Mouse (Mus musculus) liver, postnatal 0 days (tissue): ENCODE measurements around the gene Cdkn2b. TPM values are rescaled to one million over a fixed set of nuclear protein-coding genes. Genes with fewer than 3 reads are reported as not detected.

Source experiments
- ATAC-seq: fragments of 200-750 bp; cut with Nextera tagmentation; 2 replicates; pipeline ENCODE4 v1.8.0; 2017; ENCODE audit warnings: mild to moderate bottlenecking, moderate library complexity
- DNase-seq: peaks from one replicate; pipeline ENCODE4 v3.0.0-alpha.2; 2016
- H3K27ac ChIP-seq: fragments of 300-500 bp; sonication (generic); 2 replicates; pipeline ENCODE4 v1.5.1; 2014; ENCODE audit warnings: antibody characterized with exemption, moderate library complexity, mild to moderate bottlenecking, low read depth
- H3K27me3 ChIP-seq: fragments of 300-500 bp; sonication (generic); 2 replicates; pipeline ENCODE4 v1.6.1; 2014; ENCODE audit warnings: low read length, control low read depth, mixed read lengths; ENCODE audit not compliant: insufficient read depth
- H3K36me3 ChIP-seq: fragments of 300-500 bp; sonication (generic); replicated peaks from 2 replicates; pipeline ENCODE4 v1.6.1; 2014; ENCODE audit warnings: mild to moderate bottlenecking, control low read depth, low read length, moderate library complexity, mixed read lengths; ENCODE audit not compliant: insufficient read depth
- H3K4me1 ChIP-seq: fragments of 300-500 bp; sonication (generic); 2 replicates; pipeline ENCODE4 v1.6.1; 2014; ENCODE audit warnings: antibody characterized with exemption, mild to moderate bottlenecking, control low read depth; ENCODE audit not compliant: insufficient read depth
- H3K4me2 ChIP-seq: fragments of 300-500 bp; sonication (generic); 2 replicates; pipeline ENCODE4 v1.6.1; 2014; ENCODE audit warnings: low read depth, mild to moderate bottlenecking, low read length, moderate library complexity, mixed read lengths
- H3K4me3 ChIP-seq: fragments of 300-500 bp; sonication (generic); 2 replicates; pipeline ENCODE4 v1.5.1; 2014; ENCODE audit warnings: low read depth, low read length
- H3K9ac ChIP-seq: fragments of 300-500 bp; sonication (generic); replicated peaks from 2 replicates; pipeline ENCODE4 v1.6.1; 2014; ENCODE audit warnings: mild to moderate bottlenecking, moderate library complexity
- H3K9me3 ChIP-seq: fragments of 300-500 bp; sonication (generic); 2 replicates; pipeline ENCODE4 v1.6.1; 2016; ENCODE audit warnings: mild to moderate bottlenecking, control low read depth, low read length, mixed read lengths
- CTCF ChIP-seq: sonication (generic); IDR thresholded peaks from 2 replicates; pipeline ENCODE4 v1.5.1; 2016; ENCODE audit warnings: antibody characterized with exemption, low read depth
- EP300 ChIP-seq: IDR thresholded peaks from 2 replicates; pipeline ENCODE4 v1.6.1; 2016; ENCODE audit warnings: antibody characterized with exemption, low read depth, mild to moderate bottlenecking
- WGBS: fragments of 180-500 bp; shearing (Covaris S2); extraction: QIAGEN DNeasy Blood & Tissue Kit; methylation state at CpG from one replicate; pipeline ENCODE4 v1.1.7; 2014; ENCODE audit not compliant: insufficient replicate concordance; 5-methylcytosine and 5-hydroxymethylcytosine counted together
- polyA plus RNA-seq: library from polyadenylated mRNA; unstranded; fragments of >200 nt; fragmentation: Nextera tagmentation; extraction: Ambion mirVana; gene quantifications from 2 replicates; pipeline ENCODE4 v1.2.1, GENCODE M21; 2015

Gene Cdkn2b
- polyA plus RNA-seq, 1 experiment from 2014 or later, result not detected

- H3K9me3 ChIP-seq, result no peaks in the 10 kb centered on the region
- no peak overlapping the region for H3K4me2 ChIP-seq
- H3K4me1 ChIP-seq, result no peaks in the 10 kb centered on the region
- TF ChIP-seq EP300 (no peak), CTCF (no peak)
- no peak overlapping the region for H3K4me3 ChIP-seq
- no peaks in the 10 kb centered on the region for H3K27me3 ChIP-seq
- no peak overlapping the region for H3K9ac ChIP-seq
- H3K27ac ChIP-seq, result no peak overlapping the region
- ATAC-seq, result no peak
- no peak for DNase-seq
- WGBS, result 60% methylated on average over 6 of the region's 6 CpGs
- H3K36me3 ChIP-seq, result no peaks in the 10 kb centered on the region
Observed at GRCm38 (mm10) chr4:89350938-89351451, 40.2 kb upstream of the Cdkn2b start.

- no peak overlapping the region for H3K27ac ChIP-seq
- DNase-seq (no peak), ATAC-seq (no peak)
- no peaks in the 10 kb centered on the region for H3K36me3 ChIP-seq
- no peak overlapping the region for H3K4me2 ChIP-seq
- no peak overlapping the region for H3K4me3 ChIP-seq
- H3K9ac ChIP-seq, result no peak overlapping the region
- H3K27me3 ChIP-seq, result no peaks in the 10 kb centered on the region
- no peaks in the 10 kb centered on the region for H3K4me1 ChIP-seq
- H3K9me3 ChIP-seq, result no peaks in the 10 kb centered on the region
- WGBS, result 59% methylated on average over 9 of the region's 9 CpGs
- TF ChIP-seq CTCF (no peak), EP300 (no peak)
Observed at GRCm38 (mm10) chr4:89350391-89350790, 39.6 kb upstream of the Cdkn2b start.

- Histone ChIP-seq H3K9me3 (no peaks in the 10 kb centered on the region), H3K36me3 (no peaks in the 10 kb centered on the region), H3K27me3 (no peaks in the 10 kb centered on the region), H3K9ac (no peak overlapping the region), H3K4me1 (no peaks in the 10 kb centered on the region), H3K4me2 (no peak overlapping the region), H3K4me3 (no peak overlapping the region), H3K27ac (no peak overlapping the region)
- ATAC-seq (no peak), DNase-seq (no peak)
- no peak for TF ChIP-seq EP300
- no peak for TF ChIP-seq CTCF
- 53% methylated on average over 5 of the region's 5 CpGs for WGBS
Observed at GRCm38 (mm10) chr4:89348842-89349241, 38.0 kb upstream of the Cdkn2b start.

GRCm38 (mm10) chr4:89313461-89313860 lies 2.6 kb upstream of the Cdkn2b start:
- Histone ChIP-seq H3K27me3 (peaks cover 25% of the 10 kb centered on the region), H3K9ac (no peak overlapping the region), H3K4me2 (no peak overlapping the region), H3K27ac (no peak overlapping the region), H3K4me3 (no peak overlapping the region), H3K9me3 (no peaks in the 10 kb centered on the region), H3K4me1 (peaks cover 6% of the 10 kb centered on the region), H3K36me3 (no peaks in the 10 kb centered on the region)
- ATAC-seq (no peak), DNase-seq (no peak)
- no peak for TF ChIP-seq CTCF
- no peak for TF ChIP-seq EP300
- 12% methylated on average over 13 of the region's 13 CpGs for WGBS

GRCm38 (mm10) chr4:89309996-89310395 lies 843 bp downstream of the Cdkn2b start:
- no peak overlapping the region for H3K9ac ChIP-seq
- WGBS, result 6% methylated on average over 11 of the region's 11 CpGs
- TF ChIP-seq CTCF, result no peak
- no peak for TF ChIP-seq EP300
- peaks cover 52% of the 10 kb centered on the region for H3K27me3 ChIP-seq
- ATAC-seq, result no peak
- H3K27ac ChIP-seq, result no peak overlapping the region
- no peaks in the 10 kb centered on the region for H3K9me3 ChIP-seq
- peaks cover 6% of the 10 kb centered on the region for H3K4me1 ChIP-seq
- no peaks in the 10 kb centered on the region for H3K36me3 ChIP-seq
- no peak for DNase-seq
- peak overlapping the region; percentile 59 for H3K4me3 ChIP-seq
- H3K4me2 ChIP-seq, result peak overlapping the region; percentile 95

- 9% methylated on average over 3 of the region's 3 CpGs for WGBS
- no peak overlapping the region for H3K4me3 ChIP-seq
- H3K4me1 ChIP-seq, result peaks cover 6% of the 10 kb centered on the region
- H3K27me3 ChIP-seq, result peaks cover 72% of the 10 kb centered on the region
- no peak overlapping the region for H3K27ac ChIP-seq
- no peak overlapping the region for H3K4me2 ChIP-seq
- ATAC-seq (no peak), DNase-seq (no peak)
- no peaks in the 10 kb centered on the region for H3K36me3 ChIP-seq
- TF ChIP-seq EP300 (no peak), CTCF (no peak)
- H3K9ac ChIP-seq, result no peak overlapping the region
- no peaks in the 10 kb centered on the region for H3K9me3 ChIP-seq
Observed at GRCm38 (mm10) chr4:89308001-89308400, 2.8 kb downstream of the Cdkn2b start.
